Mouse (Mus musculus) testis, postnatal 14 days (tissue): ENCODE measurements at regions not wholly inside any gene's neighbourhood (a gene's known extent, or its start where the extent isn't known, plus 50 kb on each side); places are given as distances from the start of the nearest gene placed in this dataset.
A peak's percentile ranks its signal among the peaks of the same experiment; 100 is the strongest.

Experiments used
- DNase-seq: peaks from one replicate; pipeline ENCODE4 v3.0.0; 2021; ENCODE audit warnings: low spot score

- DNase-seq = no peak
Measured at GRCm38 (mm10) chr7:145105831-145106493, 102.0 kb downstream of the 1810010D01Rik start.

GRCm38 (mm10) chr7:145102692-145103091 lies 105.2 kb downstream of the 1810010D01Rik start:
- DNase-seq = no peak

GRCm38 (mm10) chr7:145102216-145102615 lies 105.7 kb downstream of the 1810010D01Rik start:
- DNase-seq = peak; percentile 39

DNA sequence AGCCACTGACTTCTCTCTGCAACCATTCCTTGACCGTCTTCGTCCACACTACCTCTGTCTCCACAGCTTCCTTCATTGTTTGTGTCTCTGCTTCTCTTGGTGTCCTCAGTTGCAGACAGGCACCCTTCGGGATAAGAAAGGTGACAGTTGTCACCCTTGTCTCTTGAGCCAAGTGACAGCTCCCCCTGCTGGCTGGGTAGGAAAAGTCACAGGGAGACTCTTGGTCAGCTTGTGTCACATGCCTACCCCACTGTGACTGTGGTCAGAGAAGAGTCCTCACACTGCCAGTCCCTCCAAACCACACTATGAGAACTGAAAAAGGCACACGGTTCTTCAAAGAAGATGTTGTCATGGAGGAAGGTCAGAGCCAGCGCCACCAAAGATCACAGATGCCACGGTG lies 109.6 kb downstream of the 1810010D01Rik start:
- DNase-seq = no peak

GRCm38 (mm10) chr7:145094134-145094526 lies 113.8 kb downstream of the 1810010D01Rik start:
- no peak for DNase-seq

- no peak for DNase-seq
Measured at GRCm38 (mm10) chr7:145093417-145094133, 114.3 kb downstream of the 1810010D01Rik start.

- no peak for DNase-seq
Measured at GRCm38 (mm10) chr7:145092392-145093176, 115.3 kb downstream of the 1810010D01Rik start.

GRCm38 (mm10) chr7:145090849-145091248 lies 117.1 kb downstream of the 1810010D01Rik start:
- DNase-seq = no peak

GRCm38 (mm10) chr7:145089315-145089721 lies 118.6 kb downstream of the 1810010D01Rik start:
- DNase-seq = no peak

DNA sequence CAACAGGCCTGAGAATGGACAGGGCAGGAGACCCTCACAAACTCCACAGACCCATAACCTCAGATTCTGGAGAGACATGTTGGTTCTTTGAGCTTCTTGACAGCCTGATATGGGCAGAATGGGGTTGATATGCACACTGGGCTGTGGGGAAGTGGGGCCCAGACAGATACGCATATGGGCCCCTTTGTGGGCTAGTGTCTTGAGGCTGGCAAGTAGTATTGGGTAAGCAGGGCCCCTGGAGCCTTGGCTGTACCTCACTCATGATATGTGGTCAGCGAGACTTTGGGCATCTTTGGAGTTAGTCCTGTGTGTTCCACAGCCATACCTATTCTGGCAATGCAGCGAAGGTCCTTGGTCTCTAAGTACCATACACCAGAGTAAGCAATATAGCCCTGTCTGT lies 119.3 kb downstream of the 1810010D01Rik start:
- no peak for DNase-seq

DNA sequence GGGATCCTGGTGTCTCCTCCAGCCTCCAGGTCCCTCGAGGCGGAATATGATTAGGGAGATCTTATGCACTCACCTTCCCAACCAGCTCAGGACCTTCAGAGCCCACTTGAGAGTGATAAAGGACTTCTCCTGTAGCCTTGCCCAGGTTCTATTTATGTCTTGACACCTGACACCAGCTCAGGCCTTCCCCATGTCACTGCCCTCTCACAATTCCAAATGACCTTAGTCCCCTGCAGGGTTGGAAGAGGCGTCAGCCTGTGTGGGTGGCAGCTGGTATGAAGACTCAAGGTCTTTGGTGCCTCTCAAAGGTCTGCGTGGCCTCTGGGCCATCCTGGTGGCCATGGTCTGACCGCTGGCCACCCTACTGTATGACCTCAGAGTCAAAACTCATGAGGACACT lies 120.1 kb downstream of the 1810010D01Rik start:
- DNase-seq = no peak

DNA sequence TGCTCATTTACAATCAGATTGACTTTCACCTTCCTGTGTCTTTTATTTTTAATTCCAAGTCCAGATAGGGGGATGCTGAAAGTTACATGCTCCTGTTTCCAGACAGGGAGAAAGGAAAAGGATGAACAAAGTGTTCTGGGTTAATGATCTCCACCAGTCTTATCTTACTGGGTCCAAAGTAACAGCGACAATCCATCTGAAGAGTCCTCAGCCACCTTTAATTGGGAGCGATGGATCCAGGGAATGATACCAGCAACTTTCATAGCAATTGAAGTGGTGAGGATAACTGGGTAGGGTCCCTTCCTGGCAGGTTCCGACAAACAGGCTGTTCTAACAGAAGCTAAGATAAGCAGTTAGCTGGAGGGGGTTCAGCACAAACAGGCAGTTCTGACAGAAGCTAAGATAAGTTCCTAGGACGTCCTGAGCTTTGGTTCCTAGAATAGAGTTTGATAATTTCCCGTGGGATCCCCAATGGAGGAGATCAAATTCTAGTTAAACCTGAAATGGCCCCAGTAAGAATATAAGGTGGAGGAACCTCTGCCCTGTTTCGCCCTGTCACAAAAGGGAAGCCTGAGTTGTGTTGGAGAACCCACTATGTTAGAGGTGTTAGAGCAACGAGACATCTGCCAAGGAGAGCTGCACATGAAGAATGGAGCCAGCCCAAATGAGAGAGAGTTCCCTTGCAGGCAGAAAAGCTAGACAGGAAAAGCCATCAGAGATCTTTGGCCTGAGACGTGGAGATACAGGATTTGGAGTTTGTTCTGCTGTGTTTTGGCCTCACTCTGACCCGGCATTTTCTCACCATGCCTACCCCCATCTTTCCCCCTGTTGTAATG lies 124.8 kb downstream of the 1810010D01Rik start:
- DNase-seq = no peak

DNA sequence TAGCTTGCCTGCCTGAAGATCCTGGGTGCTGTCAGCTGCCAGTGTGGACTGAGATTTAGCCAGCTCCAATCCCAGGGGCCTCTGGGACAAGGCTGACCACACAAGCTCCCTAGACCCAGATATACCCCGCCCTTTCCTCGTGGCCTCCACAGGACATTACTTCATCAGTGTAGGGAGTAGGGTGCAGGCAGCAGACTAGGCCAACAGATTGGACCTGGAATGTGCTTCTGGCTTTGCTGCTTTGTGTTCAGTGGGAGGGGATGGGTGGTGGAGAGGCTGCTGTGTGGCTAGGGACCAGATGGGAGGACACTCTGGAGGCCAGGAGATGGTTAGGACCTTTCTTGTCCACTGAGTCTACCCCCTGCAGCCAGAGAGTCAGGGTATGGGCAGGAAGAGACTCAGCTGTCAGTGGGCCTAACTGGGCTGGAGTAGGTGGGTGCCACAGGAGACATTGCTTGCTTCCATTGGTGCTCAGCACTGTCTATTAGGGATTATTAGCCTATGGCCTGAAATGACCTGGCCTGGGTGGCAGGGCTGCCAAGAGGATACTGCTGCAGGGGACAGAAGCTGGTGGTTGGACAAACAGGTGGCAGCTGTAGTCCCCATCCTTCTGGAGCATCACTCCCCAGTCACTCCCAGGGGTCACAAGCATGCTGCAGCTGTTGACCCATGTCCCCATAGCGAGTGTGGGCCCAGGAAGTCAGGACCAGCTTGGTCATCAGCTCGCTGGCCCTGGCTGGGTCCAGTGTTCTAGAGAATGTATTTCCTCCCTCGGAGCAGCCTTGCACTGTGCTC lies 132.5 kb upstream of the Ccnd1 start:
- DNase-seq = no peak

- no peak for DNase-seq
Measured at GRCm38 (mm10) chr7:145071533-145071932, 131.8 kb upstream of the Ccnd1 start.

GRCm38 (mm10) chr7:145067366-145067765 lies 127.6 kb upstream of the Ccnd1 start:
- DNase-seq = no peak

GRCm38 (mm10) chr7:145056320-145056719 lies 116.6 kb upstream of the Ccnd1 start:
- no peak for DNase-seq

GRCm38 (mm10) chr7:145051616-145052015 lies 111.9 kb upstream of the Ccnd1 start:
- no peak for DNase-seq

GRCm38 (mm10) chr7:145050729-145051128 lies 111.0 kb upstream of the Ccnd1 start:
- no peak for DNase-seq

DNA sequence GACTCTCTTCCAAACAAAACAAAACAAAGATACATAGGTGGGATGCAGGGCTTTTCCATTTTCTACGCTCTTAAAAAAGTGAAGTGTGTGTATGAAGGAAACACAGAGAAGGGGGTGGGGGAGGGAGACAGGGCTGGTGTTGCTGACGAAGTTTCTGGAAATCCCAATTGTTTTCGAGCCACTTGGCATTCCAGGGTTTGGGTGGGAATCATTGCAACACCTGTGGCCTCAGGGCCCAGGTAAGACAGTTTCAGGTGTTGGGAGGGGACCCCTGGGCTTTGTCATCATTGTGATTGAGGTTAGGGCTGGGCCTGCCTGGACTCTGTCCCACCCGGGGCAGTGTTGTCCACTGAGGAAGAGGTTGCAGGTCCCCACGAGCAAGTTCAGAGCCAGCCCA lies 108.8 kb upstream of the Ccnd1 start:
- no peak for DNase-seq

GRCm38 (mm10) chr7:145047771-145048480 lies 108.2 kb upstream of the Ccnd1 start:
- DNase-seq = no peak

DNA sequence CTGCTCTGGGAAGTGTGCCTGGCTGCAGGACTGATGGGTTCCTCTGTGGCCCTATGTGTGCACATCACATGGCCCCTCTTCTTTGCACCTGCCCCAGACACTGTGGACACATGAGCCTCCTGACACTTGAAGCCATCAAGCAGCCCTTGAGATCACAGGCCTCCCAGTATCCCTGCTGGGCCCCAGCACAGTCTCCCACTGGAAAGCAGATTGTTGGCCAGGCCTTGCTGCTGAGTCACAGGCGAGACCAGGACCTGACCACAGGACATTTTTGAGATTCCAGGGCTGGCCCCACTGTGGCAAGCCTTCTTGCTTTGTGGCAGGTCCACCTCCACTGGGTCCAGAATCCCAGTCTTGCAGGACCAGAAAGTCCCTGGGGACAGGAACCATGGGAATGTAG lies 105.5 kb upstream of the Ccnd1 start:
- no peak for DNase-seq
